Mouse (Mus musculus): ENCODE measurements around the gene Acsm4. TPM values are rescaled to one million over a fixed set of nuclear protein-coding genes. Genes with fewer than 3 reads are reported as not detected.

The Acsm4 gene
- polyA plus RNA-seq, 1 experiment from 2014 or later, result not detected

Other genes starting within 250 kb of the Acsm4 start
- not detected in 2 replicates for gene Gp2, start 230.7 kb upstream of the Acsm4 start, polyA plus RNA-seq (2015; fragmentation: Nextera tagmentation; extraction: Ambion mirVana)
- gene Umod, start 210.7 kb upstream of the Acsm4 start, polyA plus RNA-seq (2015; fragmentation: Nextera tagmentation; extraction: Ambion mirVana), result not detected in 2 replicates
- not detected in 2 replicates for gene Acsm5, start 170.6 kb upstream of the Acsm4 start, polyA plus RNA-seq (2015; fragmentation: Nextera tagmentation; extraction: Ambion mirVana)
- not detected in 2 replicates for gene Pdilt, start 166.5 kb upstream of the Acsm4 start, polyA plus RNA-seq (2015; fragmentation: Nextera tagmentation; extraction: Ambion mirVana)
- not detected in 2 replicates for gene Acsm2, start 135.7 kb upstream of the Acsm4 start, polyA plus RNA-seq (2015; fragmentation: Nextera tagmentation; extraction: Ambion mirVana)
- gene Acsm1, start 83.0 kb upstream of the Acsm4 start, polyA plus RNA-seq (2015; fragmentation: Nextera tagmentation; extraction: Ambion mirVana), result 0.75 TPM in 1 of 2 replicates, not detected in the other
- gene Thumpd1, start 30.8 kb downstream of the Acsm4 start, polyA plus RNA-seq (2015; fragmentation: Nextera tagmentation; extraction: Ambion mirVana), result 42.6 and 49.9 TPM in 2 replicates
- 0.13 and 0.34 TPM in 2 replicates for gene Acsm3, start 70.9 kb downstream of the Acsm4 start, polyA plus RNA-seq (2015; fragmentation: Nextera tagmentation; extraction: Ambion mirVana)
- gene Rexo5, start 104.0 kb downstream of the Acsm4 start, polyA plus RNA-seq (2015; fragmentation: Nextera tagmentation; extraction: Ambion mirVana), result 11.2 and 21.6 TPM in 2 replicates
- 12.0 TPM in 2 replicates for gene Eri2, start 104.0 kb downstream of the Acsm4 start, polyA plus RNA-seq (2015; fragmentation: Nextera tagmentation; extraction: Ambion mirVana)
- 7.6 and 8.9 TPM in 2 replicates for gene Lyrm1, start 205.8 kb downstream of the Acsm4 start, polyA plus RNA-seq (2015; fragmentation: Nextera tagmentation; extraction: Ambion mirVana)
- gene Dcun1d3, start 206.3 kb downstream of the Acsm4 start, polyA plus RNA-seq (2015; fragmentation: Nextera tagmentation; extraction: Ambion mirVana), result 6.8 and 7.4 TPM in 2 replicates

Measured in heart, embryonic 15.5 days (tissue).